Mouse (Mus musculus) heart, embryonic 15.5 days (tissue): ENCODE measurements around the gene Tpd52l1. TPM values are rescaled to one million over a fixed set of nuclear protein-coding genes. Genes with fewer than 3 reads are reported as not detected.

ENCODE experiments used
- ATAC-seq: fragments of 200-750 bp; cut with Nextera tagmentation; replicated peaks from 2 replicates; pipeline ENCODE4 v1.8.0; 2017; ENCODE audit warnings: low read depth, moderate TSS enrichment; ENCODE audit not compliant: insufficient number of reproducible peaks, insufficient read depth, low FRiP score
- H3K27ac ChIP-seq: fragments of 300-500 bp; sonication (generic); 2 replicates; pipeline ENCODE4 v1.5.1; 2015; ENCODE audit warnings: mild to moderate bottlenecking, inconsistent platforms
- H3K27me3 ChIP-seq: fragments of 300-500 bp; sonication (generic); 2 replicates; pipeline ENCODE4 v1.6.1; 2015; ENCODE audit warnings: inconsistent platforms
- H3K36me3 ChIP-seq: fragments of 300-500 bp; sonication (generic); 2 replicates; pipeline ENCODE4 v1.6.1; 2015; ENCODE audit warnings: mild to moderate bottlenecking, inconsistent platforms
- H3K4me1 ChIP-seq: fragments of 300-500 bp; sonication (generic); replicated peaks from 2 replicates; pipeline ENCODE4 v1.6.1; 2015; ENCODE audit warnings: inconsistent platforms
- H3K4me2 ChIP-seq: fragments of 300-500 bp; sonication (generic); 2 replicates; pipeline ENCODE4 v1.6.1; 2015; ENCODE audit warnings: inconsistent platforms, mild to moderate bottlenecking, moderate library complexity
- H3K4me3 ChIP-seq: fragments of 300-500 bp; sonication (generic); 2 replicates; pipeline ENCODE4 v1.5.1; 2015; ENCODE audit warnings: mild to moderate bottlenecking, inconsistent platforms
- H3K9ac ChIP-seq: fragments of 300-500 bp; sonication (generic); 2 replicates; pipeline ENCODE4 v1.6.1; 2015; ENCODE audit warnings: mild to moderate bottlenecking, inconsistent platforms
- H3K9me3 ChIP-seq: fragments of 300-500 bp; sonication (generic); replicated peaks from 2 replicates; pipeline ENCODE4 v1.6.1; 2016; ENCODE audit warnings: inconsistent platforms
- WGBS: fragments of 180-500 bp; shearing (Covaris S2); methylation state at CpG from one replicate; pipeline ENCODE4 v1.1.7; 2015; ENCODE audit warnings: mixed read lengths; 5-methylcytosine and 5-hydroxymethylcytosine counted together
- polyA plus RNA-seq: library from polyadenylated mRNA; unstranded; fragments of >200 nt; fragmentation: Nextera tagmentation; extraction: Ambion mirVana; gene quantifications from 2 replicates; pipeline ENCODE4 v1.2.1, GENCODE M21; 2015

The Tpd52l1 gene
- polyA plus RNA-seq, result 12.2 and 13.8 TPM in 2 replicates

DNA sequence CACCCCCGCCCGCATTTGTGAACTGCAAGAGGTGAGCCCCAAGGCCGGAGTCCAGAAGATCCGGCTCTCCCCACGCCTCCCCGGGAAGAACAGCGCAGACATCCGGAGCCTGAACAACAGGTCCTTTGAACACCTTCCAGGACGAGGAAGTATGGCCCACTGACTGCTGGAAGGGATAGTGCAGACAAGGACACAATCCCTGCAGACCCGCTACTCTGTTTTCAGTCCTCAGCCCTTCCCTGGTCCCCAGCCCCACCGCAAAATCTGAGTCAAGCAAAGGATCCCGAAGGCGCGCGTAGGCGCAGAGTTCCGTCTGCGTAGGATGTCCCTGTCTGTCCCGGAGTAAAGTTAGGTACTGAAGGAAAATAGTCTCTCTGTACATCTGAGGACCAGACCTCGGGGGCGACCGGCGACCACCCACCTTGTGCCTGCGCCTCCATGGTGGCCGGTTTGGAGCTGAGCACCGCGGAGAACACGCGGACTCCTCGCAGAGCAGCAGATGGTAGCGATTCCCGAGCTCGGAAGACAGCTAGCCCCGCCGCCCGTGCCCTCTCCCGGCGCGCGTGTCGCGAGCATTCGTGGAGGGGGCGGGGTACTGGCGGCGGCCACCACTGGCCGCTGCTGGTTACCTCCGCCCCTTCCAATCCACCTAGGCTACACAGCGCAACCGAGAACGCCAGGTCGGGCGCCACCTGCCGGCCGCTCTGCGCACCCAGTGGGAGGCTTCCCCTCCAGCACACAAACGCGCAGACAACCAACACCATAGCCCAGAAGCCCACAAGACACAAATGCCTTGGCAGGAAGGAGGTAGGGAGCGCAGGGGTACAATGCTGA is at the start of gene Tpd52l1:
Tpd52l1 (minus strand) TSS at position 668 of the 834 bp plus-strand sequence.
- no peaks in the 10 kb centered on the region for H3K36me3 ChIP-seq
- peak; percentile 96 for ATAC-seq
- 1% methylated on average over 59 of the region's 59 CpGs for WGBS

GRCm38 (mm10) chr10:31494296-31494695 is 48.5 kb upstream of the Tpd52l1 start:
- Histone ChIP-seq H3K9ac (no peak overlapping the region), H3K4me3 (no peak overlapping the region), H3K4me2 (no peak overlapping the region), H3K36me3 (peaks cover 8% of the 10 kb centered on the region; the same call in 1 of the 2 replicates), H3K27me3 (no peaks in the 10 kb centered on the region), H3K27ac (no peak overlapping the region), H3K9me3 (no peaks in the 10 kb centered on the region), H3K4me1 (no peaks in the 10 kb centered on the region)
- ATAC-seq, result no peak
- WGBS, result 79% methylated on average over 1 of the region's 1 CpGs

More for the DNA sequence above, at the start of gene Tpd52l1:
- no peaks in the 10 kb centered on the region for H3K4me1 ChIP-seq
- H3K27ac ChIP-seq, result no peak within 1 kb of the TSS
- H3K4me2 ChIP-seq, result peak within 1 kb of the TSS; percentile 91
- H3K4me3 ChIP-seq, result peak within 1 kb of the TSS; percentile 71
- H3K27me3 ChIP-seq, result no peaks in the 10 kb centered on the region
- H3K9ac ChIP-seq, result peak within 1 kb of the TSS; percentile 70
- H3K9me3 ChIP-seq, result no peaks in the 10 kb centered on the region

DNA sequence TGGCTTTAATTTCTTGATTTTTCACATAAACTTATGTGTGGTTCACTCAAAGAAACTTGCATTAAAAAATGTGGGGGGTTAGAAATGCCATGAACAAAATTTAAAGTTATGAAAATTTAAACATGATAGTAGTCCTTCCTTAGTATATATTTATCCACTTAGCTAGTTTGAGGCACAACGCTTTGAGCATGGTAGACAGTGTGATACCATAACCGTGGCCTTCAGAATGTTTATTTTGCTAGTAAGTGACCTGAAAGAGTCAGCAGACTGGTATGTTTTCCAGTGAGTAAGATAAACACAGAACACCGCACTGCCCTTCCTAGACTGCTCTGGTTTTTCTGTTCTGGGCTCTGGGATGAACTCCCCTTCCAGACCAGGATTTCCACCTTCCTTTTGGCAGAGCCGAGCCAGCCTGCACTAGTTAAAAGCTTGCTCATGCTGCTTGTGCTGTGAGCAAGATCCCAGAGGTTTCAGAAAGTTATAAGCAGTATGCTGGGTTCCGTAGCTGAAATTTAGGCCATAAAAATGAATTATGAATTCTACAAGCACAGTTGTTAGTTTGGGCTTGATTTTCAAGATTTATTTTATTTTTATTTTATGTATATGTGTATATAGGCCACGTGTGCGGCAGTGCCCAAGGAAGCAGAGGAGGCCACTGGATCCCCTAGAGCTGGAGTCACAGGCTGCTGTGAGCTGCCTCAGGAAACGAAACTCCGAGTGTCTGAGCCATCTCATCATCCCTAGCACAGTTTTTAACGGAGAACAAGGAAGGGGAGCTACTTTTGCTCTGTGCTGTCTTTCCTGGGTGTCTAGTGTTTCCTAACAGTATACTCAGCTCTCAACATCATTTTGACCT is 21.5 kb upstream of the Tpd52l1 start:
- no peaks in the 10 kb centered on the region for H3K9me3 ChIP-seq
- H3K4me2 ChIP-seq, result no peak overlapping the region
- H3K27ac ChIP-seq, result no peak overlapping the region
- no peak overlapping the region for H3K4me3 ChIP-seq
- WGBS, result 59% methylated on average over 10 of the region's 10 CpGs
- H3K36me3 ChIP-seq, result no peaks in the 10 kb centered on the region
- no peak overlapping the region for H3K9ac ChIP-seq
- no peak for ATAC-seq
- H3K27me3 ChIP-seq, result no peaks in the 10 kb centered on the region
- H3K4me1 ChIP-seq, result no peaks in the 10 kb centered on the region

DNA sequence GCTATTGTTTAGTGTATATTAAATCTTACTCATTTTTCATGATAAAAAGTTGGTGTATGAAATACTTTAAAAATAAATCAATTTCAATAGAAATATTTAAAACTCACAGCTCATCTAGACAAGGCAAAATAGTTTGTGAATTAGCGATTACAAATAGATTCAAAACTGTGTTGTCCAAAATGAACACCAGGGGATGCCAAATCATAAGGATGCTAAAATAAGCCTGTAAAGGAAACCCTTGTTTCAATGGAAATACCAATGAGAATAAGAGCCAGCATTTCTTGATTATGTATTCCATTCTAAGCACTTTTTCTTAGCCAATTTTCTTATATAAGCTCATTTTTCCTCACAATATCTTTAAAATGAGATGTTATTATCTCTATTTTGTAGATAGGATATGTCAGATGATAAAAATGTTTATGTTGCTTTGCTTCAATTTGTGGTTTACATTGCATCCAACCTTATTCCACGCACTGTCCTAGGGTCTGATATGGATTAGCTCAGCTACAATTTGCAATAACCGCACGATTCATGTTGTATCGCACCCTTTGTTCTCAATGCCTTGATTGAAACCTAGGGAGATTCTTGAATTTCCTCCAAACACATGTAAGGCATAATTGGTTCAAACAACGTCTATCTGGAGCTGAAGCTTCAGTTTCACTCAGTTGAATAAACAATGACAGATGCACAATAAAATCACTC is 20.2 kb upstream of the Tpd52l1 start:
- Histone ChIP-seq H3K9ac (no peak overlapping the region), H3K9me3 (no peaks in the 10 kb centered on the region), H3K27me3 (no peaks in the 10 kb centered on the region), H3K4me1 (no peaks in the 10 kb centered on the region), H3K36me3 (no peaks in the 10 kb centered on the region), H3K4me2 (no peak overlapping the region), H3K27ac (no peak overlapping the region), H3K4me3 (no peak overlapping the region)
- no peak for ATAC-seq
- WGBS, result 82% methylated on average over 6 of the region's 6 CpGs

GRCm38 (mm10) chr10:31465424-31465823 is 19.7 kb upstream of the Tpd52l1 start:
- no peaks in the 10 kb centered on the region for H3K27me3 ChIP-seq
- no peaks in the 10 kb centered on the region for H3K4me1 ChIP-seq
- no peak overlapping the region for H3K27ac ChIP-seq
- 64% methylated on average over 4 of the region's 4 CpGs for WGBS
- no peak overlapping the region for H3K4me3 ChIP-seq
- H3K9ac ChIP-seq, result no peak overlapping the region
- ATAC-seq, result no peak
- no peaks in the 10 kb centered on the region for H3K36me3 ChIP-seq
- no peaks in the 10 kb centered on the region for H3K9me3 ChIP-seq
- H3K4me2 ChIP-seq, result no peak overlapping the region

DNA sequence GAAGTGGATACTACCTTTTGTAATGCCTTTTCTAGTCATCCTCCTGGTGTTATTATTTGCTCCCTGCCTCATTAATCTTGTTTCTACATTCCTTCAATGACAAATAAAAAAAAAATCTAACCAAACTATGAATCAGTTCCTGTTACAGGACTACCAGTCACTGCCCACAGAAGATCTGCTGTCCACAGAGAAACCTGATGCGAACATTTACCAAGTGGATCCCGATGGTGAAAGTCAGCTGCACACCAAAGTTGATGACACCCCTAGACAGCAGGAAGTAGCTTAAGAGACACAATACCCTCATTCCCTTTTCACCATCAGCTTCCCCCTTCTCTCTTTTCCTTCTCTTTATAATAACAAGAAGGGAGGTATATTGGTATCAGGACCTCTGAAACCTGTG is 17.3 kb upstream of the Tpd52l1 start:
- ATAC-seq, result no peak
- 83% methylated on average over 2 of the region's 2 CpGs for WGBS
- no peaks in the 10 kb centered on the region for H3K4me1 ChIP-seq
- H3K36me3 ChIP-seq, result no peaks in the 10 kb centered on the region
- no peak overlapping the region for H3K4me2 ChIP-seq
- H3K27me3 ChIP-seq, result no peaks in the 10 kb centered on the region
- no peak overlapping the region for H3K4me3 ChIP-seq
- no peak overlapping the region for H3K9ac ChIP-seq
- H3K9me3 ChIP-seq, result no peaks in the 10 kb centered on the region
- H3K27ac ChIP-seq, result no peak overlapping the region

- Histone ChIP-seq H3K27ac (no peak overlapping the region), H3K4me2 (no peak overlapping the region), H3K27me3 (no peaks in the 10 kb centered on the region), H3K36me3 (no peaks in the 10 kb centered on the region), H3K4me1 (no peaks in the 10 kb centered on the region), H3K9me3 (no peaks in the 10 kb centered on the region), H3K9ac (no peak overlapping the region), H3K4me3 (no peak overlapping the region)
- WGBS, result 57% methylated on average over 1 of the region's 1 CpGs
- no peak for ATAC-seq
These were observed 11.0 kb upstream of the Tpd52l1 start for GRCm38 (mm10) chr10:31456806-31457205.

GRCm38 (mm10) chr10:31447083-31447482 is 1.3 kb upstream of the Tpd52l1 start:
- Histone ChIP-seq H3K27me3 (no peaks in the 10 kb centered on the region), H3K9ac (no peak overlapping the region), H3K4me3 (no peak overlapping the region), H3K27ac (no peak overlapping the region), H3K36me3 (no peaks in the 10 kb centered on the region), H3K4me2 (no peak overlapping the region), H3K4me1 (no peaks in the 10 kb centered on the region), H3K9me3 (no peaks in the 10 kb centered on the region)
- no peak for ATAC-seq
- 34% methylated on average over 1 of the region's 1 CpGs for WGBS

GRCm38 (mm10) chr10:31444206-31444605 is 1.6 kb downstream of the Tpd52l1 start:
- no peak overlapping the region for H3K4me3 ChIP-seq

DNA sequence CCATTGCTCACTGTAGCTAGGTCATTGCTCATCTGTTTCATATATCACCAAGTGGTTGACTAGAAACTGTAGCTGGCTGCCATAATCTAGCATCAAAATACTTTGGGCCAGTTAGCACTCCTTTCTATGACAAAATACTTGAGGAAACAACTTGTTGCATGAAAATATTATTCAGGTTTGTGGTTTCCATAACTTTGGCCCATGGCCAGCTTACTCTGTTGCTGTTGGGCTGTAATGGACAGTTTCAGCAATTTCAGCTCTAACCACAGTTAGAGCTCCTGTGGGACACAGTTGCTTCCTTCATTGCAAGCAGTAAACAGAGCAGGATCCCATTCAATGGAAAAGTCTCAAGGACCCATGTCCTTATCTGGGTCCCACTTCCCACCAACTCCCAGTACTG is 4.3 kb downstream of the Tpd52l1 start:
- H3K4me1 ChIP-seq, result no peaks in the 10 kb centered on the region
- no peak overlapping the region for H3K4me3 ChIP-seq
- no peak for ATAC-seq
- no peak overlapping the region for H3K9ac ChIP-seq
- no peaks in the 10 kb centered on the region for H3K36me3 ChIP-seq
- H3K9me3 ChIP-seq, result no peaks in the 10 kb centered on the region
- no peaks in the 10 kb centered on the region for H3K27me3 ChIP-seq
- H3K4me2 ChIP-seq, result no peak overlapping the region
- no peak overlapping the region for H3K27ac ChIP-seq

More at GRCm38 (mm10) chr10:31444206-31444605, 1.6 kb downstream of the Tpd52l1 start:
- no peak overlapping the region for H3K9ac ChIP-seq
- H3K4me1 ChIP-seq, result no peaks in the 10 kb centered on the region
- H3K36me3 ChIP-seq, result no peaks in the 10 kb centered on the region
- no peaks in the 10 kb centered on the region for H3K27me3 ChIP-seq
- no peak for ATAC-seq
- no peak overlapping the region for H3K27ac ChIP-seq
- H3K4me2 ChIP-seq, result no peak overlapping the region
- no peaks in the 10 kb centered on the region for H3K9me3 ChIP-seq
- WGBS, result 76% methylated on average over 7 of the region's 7 CpGs

GRCm38 (mm10) chr10:31436047-31436446 is 9.7 kb downstream of the Tpd52l1 start:
- Histone ChIP-seq H3K4me2 (no peak overlapping the region), H3K9me3 (no peaks in the 10 kb centered on the region), H3K4me1 (no peaks in the 10 kb centered on the region), H3K36me3 (no peaks in the 10 kb centered on the region), H3K27me3 (no peaks in the 10 kb centered on the region), H3K9ac (no peak overlapping the region), H3K27ac (no peak overlapping the region), H3K4me3 (no peak overlapping the region)
- WGBS, result 74% methylated on average over 4 of the region's 4 CpGs
- ATAC-seq, result no peak
